Mouse (Mus musculus): ENCODE measurements at regions not wholly inside any gene's neighbourhood (a gene's known extent, or its start where the extent isn't known, plus 50 kb on each side); places are given as distances from the start of the nearest gene placed in this dataset.

- TF ChIP-seq POLR2A (IDR thresholded peaks at IDR 0.05; ENCODE audit: extremely low read depth, insufficient read depth, low read length): no peak
- TF ChIP-seq CTCF (IDR thresholded peaks at IDR 0.05; ENCODE audit: low read depth, low read length): no peak
Observed at GRCm38 (mm10) chr4:71369276-71369675, 388.5 kb downstream of the Gm11232 start.
